Mouse (Mus musculus) bone marrow, adult 2 months (tissue): ENCODE data around the gene Olfr545.

ENCODE experiments used
- CTCF ChIP-seq: fragments of 200-500 bp; IDR thresholded peaks from 2 replicates; pipeline ENCODE4 v1.5.1; 2011; ENCODE audit warnings: low read length, control low read depth; ENCODE audit not compliant: control insufficient read depth, insufficient read depth
- POLR2A ChIP-seq: fragments of 200-500 bp; IDR thresholded peaks from 2 replicates; pipeline ENCODE4 v1.6.1; 2011; ENCODE audit warnings: low read depth, mild to moderate bottlenecking, control low read depth, low read length, borderline replicate concordance; ENCODE audit not compliant: control insufficient read depth

GRCm38 (mm10) chr7:102541251-102541650 is 41.9 kb upstream of the Olfr545 start:
- TF ChIP-seq CTCF (no peak), POLR2A (no peak)
